Mouse (Mus musculus) embryonic fibroblast, embryonic 13.5 days (primary cell): ENCODE results near the gene Bcl2l12.

Source experiments
- CTCF ChIP-seq: IDR thresholded peaks from 2 replicates; pipeline ENCODE4 v1.5.1; 2011; ENCODE audit warnings: mild to moderate bottlenecking, control low read depth, low read length, moderate library complexity, borderline replicate concordance; ENCODE audit not compliant: insufficient read depth
- POLR2A ChIP-seq: IDR thresholded peaks from 2 replicates; pipeline ENCODE4 v1.6.1; 2011; ENCODE audit warnings: low read depth, mild to moderate bottlenecking, control low read depth, low read length, moderate library complexity

DNA sequence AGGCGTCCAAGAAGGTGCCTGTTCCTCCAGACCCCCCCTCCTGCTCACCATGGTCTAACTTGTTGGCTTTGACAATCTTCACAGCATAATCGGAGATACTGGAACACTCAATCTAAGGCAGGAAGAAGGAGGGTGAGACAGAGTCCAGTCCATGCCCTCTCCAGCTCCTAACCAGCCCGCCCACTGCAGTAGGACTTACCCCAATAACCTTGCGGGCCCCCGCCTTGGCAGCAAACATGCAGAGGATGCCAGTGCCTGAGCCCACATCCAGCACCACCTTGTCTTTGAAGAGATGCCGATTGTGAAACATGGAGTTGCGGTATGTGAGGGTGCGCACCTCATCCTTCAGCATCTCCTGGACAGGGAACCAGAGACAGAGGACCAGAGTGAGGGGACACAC, 17.0 kb downstream of the Bcl2l12 start:
- no peak for TF ChIP-seq CTCF
- TF ChIP-seq POLR2A, result no peak
